ENCODE assay signal across 9 mouse cellular contexts in genomic region chr15:85687630-85688410, GRCm38 (mm10). TPM values are rescaled to one million over a fixed set of nuclear protein-coding genes. Genes with fewer than 3 reads are reported as not detected.
DNase-seq lines count a peak whose midpoint lies in the region; ATAC-seq and TF ChIP-seq lines count a peak whose summit lies in the region.
"Had no signal": no experiment of that assay in that cellular context is flagged by ENCODE, and none has a peak within 500 bp of the region (broad histone marks: within the 10 kb centered on the region; RNA-seq: fewer than 3 reads in every experiment).

No protein-coding gene starts in this region.

- no peak overlapping the region for H3K4me2 ChIP-seq in forebrain, postnatal 0 days (ENCODE audit: low read depth)
- H3K4me2 ChIP-seq in forebrain, embryonic 14.5 days (ENCODE audit: low read length): no peak overlapping the region
- no peak overlapping the region for H3K4me2 ChIP-seq in lung, postnatal 0 days (replicated peaks; ENCODE audit: low read depth, low read length)
- no peak overlapping the region for H3K4me2 ChIP-seq in intestine, embryonic 15.5 days (replicated peaks)
- H3K4me2 ChIP-seq in stomach, embryonic 16.5 days (ENCODE audit: low read depth, low read length): peak overlapping the region; percentile 15; the same call in 1 of the 2 replicates
- H3K4me2 ChIP-seq: liver, embryonic 11.5 days had no signal

- H3K4me3 ChIP-seq in forebrain, postnatal 0 days (ENCODE audit: low read depth, low read length): no peak overlapping the region
- H3K4me3 ChIP-seq in forebrain, embryonic 14.5 days (ENCODE audit: low read depth, low read length): no peak overlapping the region
- no peak overlapping the region for H3K4me3 ChIP-seq in lung, postnatal 0 days (ENCODE audit: low read depth, low read length)
- no peak overlapping the region for H3K4me3 ChIP-seq in intestine, embryonic 15.5 days (replicated peaks)
- H3K4me3 ChIP-seq in stomach, embryonic 16.5 days (replicated peaks; ENCODE audit: low read length): no peak overlapping the region

- no peak for ATAC-seq in forebrain, postnatal 0 days
- ATAC-seq in forebrain, embryonic 14.5 days: no peak
- ATAC-seq in lung, postnatal 0 days: peak; percentile 18
- no peak for ATAC-seq in intestine, embryonic 15.5 days
- ATAC-seq in stomach, embryonic 16.5 days (ENCODE audit: insufficient read depth, low FRiP score): no peak
- ATAC-seq in activated CD4-positive, CD25-positive, alpha-beta regulatory T cell, adult 4 months: no peak

- peak overlapping the region; percentile 72 for H3K27ac ChIP-seq in forebrain, postnatal 0 days (ENCODE audit: low read depth, low read length)
- no peak overlapping the region for H3K27ac ChIP-seq in forebrain, embryonic 14.5 days (ENCODE audit: low read depth, low read length)
- H3K27ac ChIP-seq in lung, postnatal 0 days (ENCODE audit: low read length): peak overlapping the region; percentile 68
- H3K27ac ChIP-seq in intestine, embryonic 15.5 days: peak overlapping the region; percentile 81
- H3K27ac ChIP-seq in stomach, embryonic 16.5 days (ENCODE audit: low read length): peak overlapping the region; percentile 88

- TF ChIP-seq CTCF in forebrain, postnatal 0 days (IDR thresholded peaks at IDR 0.05; ENCODE audit: low read depth): no peak
- no peak for TF ChIP-seq CTCF in lung, postnatal 0 days (IDR thresholded peaks at IDR 0.05)

- no peaks in the 10 kb centered on the region for H3K9me3 ChIP-seq in forebrain, postnatal 0 days (ENCODE audit: low read length)
- H3K9me3 ChIP-seq in forebrain, embryonic 14.5 days (replicated peaks; ENCODE audit: control insufficient read depth, low read length): no peaks in the 10 kb centered on the region
- no peaks in the 10 kb centered on the region for H3K9me3 ChIP-seq in lung, postnatal 0 days (ENCODE audit: low read length)
- H3K9me3 ChIP-seq in intestine, embryonic 15.5 days: no peaks in the 10 kb centered on the region
- H3K9me3 ChIP-seq in stomach, embryonic 16.5 days (replicated peaks; ENCODE audit: control insufficient read depth, low read length): no peaks in the 10 kb centered on the region

- no peak overlapping the region for H3K9ac ChIP-seq in forebrain, postnatal 0 days
- H3K9ac ChIP-seq in forebrain, embryonic 14.5 days (ENCODE audit: low read length): no peak overlapping the region
- H3K9ac ChIP-seq in lung, postnatal 0 days (replicated peaks; ENCODE audit: low read depth): no peak overlapping the region
- H3K9ac ChIP-seq in intestine, embryonic 15.5 days: no peak overlapping the region
- H3K9ac ChIP-seq in stomach, embryonic 16.5 days (ENCODE audit: low read length): peak overlapping the region; percentile 50

- WGBS in forebrain, postnatal 0 days: 70% methylated on average over 15 of the region's 15 CpGs
- 79% methylated on average over 15 of the region's 15 CpGs for WGBS in forebrain, embryonic 14.5 days
- 61% methylated on average over 15 of the region's 15 CpGs for WGBS in lung, postnatal 0 days
- 68% methylated on average over 15 of the region's 15 CpGs for WGBS in intestine, embryonic 15.5 days
- 63% methylated on average over 15 of the region's 15 CpGs for WGBS in stomach, embryonic 16.5 days

- no peak for TF ChIP-seq EP300 in lung, postnatal 0 days (IDR thresholded peaks at IDR 0.05)

- no peak for DNase-seq in forebrain, postnatal 0 days
- DNase-seq in forebrain, embryonic 14.5 days (ENCODE audit: low spot score): no peak
- peak; percentile 68 for DNase-seq in lung, postnatal 0 days (ENCODE audit: low spot score)
- DNase-seq in lung, postnatal 14 days: no peak
- DNase-seq in layer of hippocampus, adult 18-20 months (ENCODE audit: low spot score in 2 of 2): no peak

- no peaks in the 10 kb centered on the region for H3K27me3 ChIP-seq in forebrain, postnatal 0 days (ENCODE audit: insufficient read depth, low read length)
- no peaks in the 10 kb centered on the region for H3K27me3 ChIP-seq in forebrain, embryonic 14.5 days (replicated peaks; ENCODE audit: control insufficient read depth, insufficient read depth, low read length)
- H3K27me3 ChIP-seq in lung, postnatal 0 days (replicated peaks; ENCODE audit: insufficient read depth, low read length): no peaks in the 10 kb centered on the region
- no peaks in the 10 kb centered on the region for H3K27me3 ChIP-seq in intestine, embryonic 15.5 days (replicated peaks)
- H3K27me3 ChIP-seq in stomach, embryonic 16.5 days (ENCODE audit: control insufficient read depth, insufficient read depth, low read length): no peaks in the 10 kb centered on the region

- H3K36me3 ChIP-seq in forebrain, postnatal 0 days (ENCODE audit: insufficient read depth): peaks cover 73% of the 10 kb centered on the region
- H3K36me3 ChIP-seq in forebrain, embryonic 14.5 days (ENCODE audit: control insufficient read depth, insufficient read depth, low read length): peaks cover 91% of the 10 kb centered on the region
- H3K36me3 ChIP-seq in lung, postnatal 0 days (ENCODE audit: insufficient read depth, low read length): 0 out of 2 replicates have a peak, but pooled peaks cover 7% of the 10 kb centered on the region
- H3K36me3 ChIP-seq in intestine, embryonic 15.5 days: peaks cover 2% of the 10 kb centered on the region; the same call in 1 of the 2 replicates
- H3K36me3 ChIP-seq in stomach, embryonic 16.5 days (ENCODE audit: control insufficient read depth, insufficient read depth, low read length): peaks cover 12% of the 10 kb centered on the region; the same call in 1 of the 2 replicates

- H3K4me1 ChIP-seq in forebrain, postnatal 0 days (ENCODE audit: insufficient read depth): peaks cover 8% of the 10 kb centered on the region; the same call in 1 of the 2 replicates
- 0 out of 2 replicates have a peak, but pooled peaks cover 4% of the 10 kb centered on the region for H3K4me1 ChIP-seq in forebrain, embryonic 14.5 days (ENCODE audit: control insufficient read depth, insufficient read depth, low read length)
- H3K4me1 ChIP-seq in lung, postnatal 0 days (ENCODE audit: insufficient read depth, low read depth, low read length): peaks cover 21% of the 10 kb centered on the region
- peaks cover 32% of the 10 kb centered on the region for H3K4me1 ChIP-seq in intestine, embryonic 15.5 days (replicated peaks)
- peaks cover 41% of the 10 kb centered on the region for H3K4me1 ChIP-seq in stomach, embryonic 16.5 days (ENCODE audit: control insufficient read depth, insufficient read depth, low read length)

RNA-seq across cellular contexts. Expression of gene Ppara, which starts 47.0 kb away (rescaled TPM):
- 0.92 and 1.7 TPM in 2 replicates for total RNA-seq in forebrain, postnatal 0 days (2014; rRNA removed)
- polyA plus RNA-seq in forebrain, postnatal 0 days (2015; fragmentation: Nextera tagmentation; extraction: Ambion mirVana): 1.9 and 2.0 TPM in 2 replicates
- polyA plus RNA-seq in forebrain, embryonic 14.5 days (2014; fragmentation: Nextera tagmentation; extraction: Ambion mirVana): 0.67 and 0.73 TPM in 2 replicates
- polyA plus RNA-seq in lung, postnatal 0 days (2015; fragmentation: Nextera tagmentation; extraction: Ambion mirVana): 5.1 and 5.2 TPM in 2 replicates
- 18.2 and 19.5 TPM in 2 replicates for polyA plus RNA-seq in intestine, embryonic 15.5 days (2015; fragmentation: Nextera tagmentation; extraction: Ambion mirVana)
- polyA plus RNA-seq in stomach, embryonic 16.5 days (2015; fragmentation: Nextera tagmentation; extraction: Ambion mirVana): 8.7 and 12.2 TPM in 2 replicates
- under 1 TPM in 1 of 2 experiments, not detected in 1; 0.09 TPM for polyA plus RNA-seq in activated CD4-positive, CD25-positive, alpha-beta regulatory T cell, adult 4 months (2017; shearing (Covaris generic))
- 1 to 10 TPM; 2.9 to 3.4 TPM for total RNA-seq in layer of hippocampus, adult 18-20 months (2021)
